Mouse (Mus musculus): ENCODE measurements around the gene Rab40b. TPM values are rescaled to one million over a fixed set of nuclear protein-coding genes. Genes with fewer than 3 reads are reported as not detected.

Rab40b gene
- polyA plus RNA-seq (2012; rRNA removed; ENCODE audit: low replicate concordance): 7.6 and 9.7 TPM in 2 replicates

GRCm38 (mm10) chr11:121387750-121388553 lies at the start of gene Rab40b:
Gene Rab40b (minus strand): TSS chr11:121388251.

GRCm38 (mm10) chr11:121434156-121435155 lies 46.4 kb upstream of the Rab40b start, which contains the start of gene Fn3k:
Gene Fn3k (plus strand): TSS chr11:121434913.

GRCm38 (mm10) chr11:121420830-121421552 lies 32.9 kb upstream of the Rab40b start, which contains the start of gene Fn3krp:
Gene Fn3krp (plus strand): TSS chr11:121421401.

GRCm38 (mm10) chr11:121354091-121354707 lies 33.9 kb downstream of the Rab40b start, which contains the start of gene Wdr45b:
Gene Wdr45b (minus strand): TSS chr11:121354445.

Other genes starting within 250 kb of the Rab40b start
- 0.09 TPM in 1 of 2 replicates, not detected in the other for gene Tex19.1, start 242.1 kb downstream of the Rab40b start, polyA plus RNA-seq (2012; rRNA removed; ENCODE audit: low replicate concordance)
- gene Uts2r, start 228.0 kb downstream of the Rab40b start, polyA plus RNA-seq (2012; rRNA removed; ENCODE audit: low replicate concordance): 0.06 TPM in 1 of 2 replicates, not detected in the other
- gene Hexdc, start 183.8 kb downstream of the Rab40b start, polyA plus RNA-seq (2012; rRNA removed; ENCODE audit: low replicate concordance): 14.6 and 22.0 TPM in 2 replicates
- 13.7 and 16.6 TPM in 2 replicates for gene Ogfod3, start 183.5 kb downstream of the Rab40b start, polyA plus RNA-seq (2012; rRNA removed; ENCODE audit: low replicate concordance)
- 24.4 and 38.6 TPM in 2 replicates for gene Cybc1, start 158.9 kb downstream of the Rab40b start, polyA plus RNA-seq (2012; rRNA removed; ENCODE audit: low replicate concordance)
- 32.7 and 35.6 TPM in 2 replicates for gene Narf, start 151.0 kb downstream of the Rab40b start, polyA plus RNA-seq (2012; rRNA removed; ENCODE audit: low replicate concordance)
- 31.9 and 52.8 TPM in 2 replicates for gene Foxk2, start 128.3 kb downstream of the Rab40b start, polyA plus RNA-seq (2012; rRNA removed; ENCODE audit: low replicate concordance)
- gene Wdr45b, start 33.8 kb downstream of the Rab40b start, polyA plus RNA-seq (2012; rRNA removed; ENCODE audit: low replicate concordance): 53.6 and 69.7 TPM in 2 replicates
- 15.5 and 20.2 TPM in 2 replicates for gene Fn3krp, start 33.1 kb upstream of the Rab40b start, polyA plus RNA-seq (2012; rRNA removed; ENCODE audit: low replicate concordance)
- 5.7 and 7.6 TPM in 2 replicates for gene Fn3k, start 46.7 kb upstream of the Rab40b start, polyA plus RNA-seq (2012; rRNA removed; ENCODE audit: low replicate concordance)
- gene Tbcd, start 63.7 kb upstream of the Rab40b start, polyA plus RNA-seq (2012; rRNA removed; ENCODE audit: low replicate concordance): 71.3 and 86.8 TPM in 2 replicates
- gene Zfp750, start 131.1 kb upstream of the Rab40b start, polyA plus RNA-seq (2012; rRNA removed; ENCODE audit: low replicate concordance): 0.46 TPM in 1 of 2 replicates, not detected in the other